Comparison of ENCODE assay signal across 18 mouse cellular contexts in genomic region chr16:5517746-5518145, GRCm38 (mm10).
"Had no signal": no experiment of that assay in that cellular context is flagged by ENCODE, and none has a peak within 500 bp of the region (broad histone marks: within the 10 kb centered on the region; RNA-seq: fewer than 3 reads in every experiment).

No protein-coding gene starts in this region.

- H3K27ac ChIP-seq: limb, embryonic 12.5 days; liver, embryonic 13.5 days; midbrain, embryonic 15.5 days; neural tube, embryonic 12.5 days; neural tube, embryonic 15.5 days had no signal

- H3K9ac ChIP-seq: limb, embryonic 12.5 days; liver, embryonic 13.5 days; midbrain, embryonic 15.5 days; neural tube, embryonic 12.5 days; neural tube, embryonic 15.5 days had no signal

- H3K27me3 ChIP-seq: limb, embryonic 12.5 days; liver, embryonic 13.5 days; midbrain, embryonic 15.5 days; neural tube, embryonic 12.5 days; neural tube, embryonic 15.5 days had no signal

- H3K36me3 ChIP-seq: limb, embryonic 12.5 days; liver, embryonic 13.5 days; midbrain, embryonic 15.5 days; neural tube, embryonic 12.5 days; neural tube, embryonic 15.5 days had no signal

- H3K4me2 ChIP-seq: limb, embryonic 12.5 days; liver, embryonic 13.5 days; midbrain, embryonic 15.5 days; neural tube, embryonic 12.5 days; neural tube, embryonic 15.5 days had no signal

- ATAC-seq: intestine, embryonic 16.5 days; midbrain, embryonic 15.5 days had no signal

- H3K4me3 ChIP-seq: limb, embryonic 12.5 days; liver, embryonic 13.5 days; midbrain, embryonic 15.5 days; neural tube, embryonic 12.5 days; neural tube, embryonic 15.5 days had no signal

- H3K9me3 ChIP-seq: limb, embryonic 12.5 days; liver, embryonic 13.5 days; midbrain, embryonic 15.5 days; neural tube, embryonic 12.5 days; neural tube, embryonic 15.5 days had no signal

- H3K4me1 ChIP-seq: limb, embryonic 12.5 days; liver, embryonic 13.5 days; neural tube, embryonic 12.5 days had no signal

- DNase-seq: kidney, adult 18-20 months; kidney, adult 9 months; kidney, postnatal 14 days; kidney, postnatal 4 days; liver, embryonic 13.5 days; lung, adult 2 months; lung, postnatal 14 days; lung, postnatal 4 days; right cerebral cortex, adult 18-20 months; right cerebral cortex, postnatal 14 days; right cerebral cortex, postnatal 4 days; thymus, adult 18-20 months; thymus, postnatal 36 days had no signal
